Comparison of ENCODE assay signal across 13 mouse cellular contexts in the genomic region with DNA sequence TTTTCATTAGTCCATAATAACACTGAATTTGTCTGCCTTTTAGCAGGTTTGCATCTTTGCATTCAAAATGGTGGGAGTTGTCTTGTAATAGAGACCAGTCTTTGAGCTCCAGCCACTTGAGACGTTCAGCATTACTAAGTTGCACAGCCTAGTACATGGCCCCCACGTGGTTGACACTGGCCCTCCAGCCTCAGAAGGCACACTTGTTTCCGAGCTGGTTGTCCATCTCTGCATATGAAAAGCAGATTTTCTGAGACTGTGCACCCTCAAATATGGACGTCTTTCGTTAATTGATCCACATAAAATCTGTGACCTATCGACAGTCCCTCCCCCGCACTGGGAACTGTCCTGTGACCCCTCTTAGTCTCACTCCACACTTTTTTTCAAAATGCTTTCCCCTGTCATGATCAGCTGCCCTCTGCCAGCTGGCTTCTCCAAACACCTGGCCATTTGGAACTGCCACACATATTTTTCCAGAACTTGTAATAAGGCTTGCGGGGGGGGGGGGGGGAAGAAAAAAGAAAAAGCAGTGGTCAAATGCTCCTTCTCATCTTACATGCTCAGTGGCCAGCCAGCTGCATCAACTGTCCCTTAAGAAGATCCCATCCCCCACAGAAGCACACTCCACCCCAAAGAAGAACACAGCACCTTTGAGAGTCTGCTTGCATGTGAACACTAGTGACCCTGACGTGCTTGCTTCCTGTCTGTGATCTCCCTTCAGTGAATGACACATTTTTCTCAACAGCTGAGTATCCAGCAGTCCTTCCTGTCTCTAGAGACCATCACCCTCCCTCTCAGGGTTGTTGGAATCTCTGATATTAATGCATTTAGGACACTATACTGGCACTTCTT.
A peak's percentile ranks its signal among the peaks of the same experiment; 100 is the strongest.
DNase-seq lines count a peak whose midpoint lies in the region; ATAC-seq and TF ChIP-seq lines count a peak whose summit lies in the region.
"Had no signal": no experiment of that assay in that cellular context is flagged by ENCODE, and none has a peak within 500 bp of the region (broad histone marks: within the 10 kb centered on the region; RNA-seq: fewer than 3 reads in every experiment).

No protein-coding gene starts in this region.

- H3K9me3 ChIP-seq in heart, embryonic 15.5 days (replicated peaks): no peaks in the 10 kb centered on the region
- no peaks in the 10 kb centered on the region for H3K9me3 ChIP-seq in lung, postnatal 0 days (ENCODE audit: low read length)
- H3K9me3 ChIP-seq in embryonic facial prominence, embryonic 12.5 days: no peaks in the 10 kb centered on the region

- no peak for TF ChIP-seq CTCF in lung, postnatal 0 days (IDR thresholded peaks at IDR 0.05)

- 68% methylated on average over 9 of the region's 9 CpGs for WGBS in heart, embryonic 15.5 days
- 53% methylated on average over 8 of the region's 9 CpGs for WGBS in lung, postnatal 0 days
- 38% methylated on average over 9 of the region's 9 CpGs for WGBS in embryonic facial prominence, embryonic 12.5 days

- no peak for TF ChIP-seq EP300 in lung, postnatal 0 days (IDR thresholded peaks at IDR 0.05)

- no peak for ATAC-seq in heart, embryonic 15.5 days (replicated peaks; ENCODE audit: insufficient number of reproducible peaks, insufficient read depth, low FRiP score, low read depth)
- ATAC-seq in lung, postnatal 0 days: peak; percentile 58
- no peak for ATAC-seq in embryonic facial prominence, embryonic 12.5 days (ENCODE audit: insufficient number of reproducible peaks, insufficient read depth, low FRiP score, low TSS enrichment)
- ATAC-seq: activated CD4-positive, CD25-positive, alpha-beta regulatory T cell, adult 4 months had no signal

- H3K4me2 ChIP-seq in heart, embryonic 15.5 days: no peak overlapping the region
- H3K4me2 ChIP-seq in lung, postnatal 0 days (replicated peaks; ENCODE audit: low read depth, low read length): 0 out of 2 replicates have a peak overlapping the region, but pooled peaks have one; percentile 3
- no peak overlapping the region for H3K4me2 ChIP-seq in embryonic facial prominence, embryonic 12.5 days (replicated peaks)

- no peaks in the 10 kb centered on the region for H3K36me3 ChIP-seq in heart, embryonic 15.5 days
- H3K36me3 ChIP-seq in lung, postnatal 0 days (ENCODE audit: insufficient read depth, low read length): no peaks in the 10 kb centered on the region
- no peaks in the 10 kb centered on the region for H3K36me3 ChIP-seq in embryonic facial prominence, embryonic 12.5 days

- H3K4me3 ChIP-seq in heart, embryonic 15.5 days: no peak overlapping the region
- H3K4me3 ChIP-seq in lung, postnatal 0 days (ENCODE audit: low read depth, low read length): no peak overlapping the region
- H3K4me3 ChIP-seq in embryonic facial prominence, embryonic 12.5 days: no peak overlapping the region
- H3K4me3 ChIP-seq: left cerebral cortex, adult 2 months had no signal

- peak overlapping the region; percentile 32 for H3K27ac ChIP-seq in heart, embryonic 15.5 days
- H3K27ac ChIP-seq in lung, postnatal 0 days (ENCODE audit: low read length): 0 out of 2 replicates have a peak overlapping the region, but pooled peaks have one; percentile 47
- H3K27ac ChIP-seq in embryonic facial prominence, embryonic 12.5 days: 0 out of 2 replicates have a peak overlapping the region, but pooled peaks have one; percentile 3
- H3K27ac ChIP-seq: left cerebral cortex, adult 2 months had no signal

- H3K27me3 ChIP-seq in heart, embryonic 15.5 days: no peaks in the 10 kb centered on the region
- H3K27me3 ChIP-seq in lung, postnatal 0 days (replicated peaks; ENCODE audit: insufficient read depth, low read length): no peaks in the 10 kb centered on the region
- H3K27me3 ChIP-seq in embryonic facial prominence, embryonic 12.5 days: no peaks in the 10 kb centered on the region
- H3K27me3 ChIP-seq: CH12.LX had no signal

- no peak for DNase-seq in heart, adult 8-10 months (ENCODE audit: low spot score)
- peak; percentile 62 for DNase-seq in lung, postnatal 0 days (ENCODE audit: low spot score)
- DNase-seq in lung, postnatal 14 days: no peak
- DNase-seq in lung, postnatal 10 days: peak; percentile 14
- no peak for DNase-seq in gastrocnemius, postnatal 25 days
- DNase-seq in left cerebral cortex, adult 9 months (ENCODE audit: low spot score in 2 of 2): no peak
- DNase-seq: cerebellum, adult 11-12 months; liver had no signal

- H3K9ac ChIP-seq in heart, embryonic 15.5 days: no peak overlapping the region
- H3K9ac ChIP-seq in lung, postnatal 0 days (replicated peaks; ENCODE audit: low read depth): no peak overlapping the region
- no peak overlapping the region for H3K9ac ChIP-seq in embryonic facial prominence, embryonic 12.5 days

- peaks cover 13% of the 10 kb centered on the region; the same call in 1 of the 2 replicates for H3K4me1 ChIP-seq in heart, embryonic 15.5 days (replicated peaks)
- H3K4me1 ChIP-seq in lung, postnatal 0 days (ENCODE audit: insufficient read depth, low read depth, low read length): peaks cover 4% of the 10 kb centered on the region; the same call in 1 of the 2 replicates
- H3K4me1 ChIP-seq in embryonic facial prominence, embryonic 12.5 days: peaks cover 18% of the 10 kb centered on the region

Comparison
In these comparisons a context has a peak if more than half of its experiments do, and no peak if none do; other contexts are left out.
1. DNase-seq: peak in lung, postnatal 0 days (single experiment) and lung, postnatal 10 days (single experiment); none in heart, adult 8-10 months (single experiment), lung, postnatal 14 days (single experiment), gastrocnemius, postnatal 25 days (single experiment) and left cerebral cortex, adult 9 months (0 of 2).
2. Peak in every context shown above with its lines, with median percentiles within 50 percentile points of each other: H3K27ac ChIP-seq.